In the genomic region with DNA sequence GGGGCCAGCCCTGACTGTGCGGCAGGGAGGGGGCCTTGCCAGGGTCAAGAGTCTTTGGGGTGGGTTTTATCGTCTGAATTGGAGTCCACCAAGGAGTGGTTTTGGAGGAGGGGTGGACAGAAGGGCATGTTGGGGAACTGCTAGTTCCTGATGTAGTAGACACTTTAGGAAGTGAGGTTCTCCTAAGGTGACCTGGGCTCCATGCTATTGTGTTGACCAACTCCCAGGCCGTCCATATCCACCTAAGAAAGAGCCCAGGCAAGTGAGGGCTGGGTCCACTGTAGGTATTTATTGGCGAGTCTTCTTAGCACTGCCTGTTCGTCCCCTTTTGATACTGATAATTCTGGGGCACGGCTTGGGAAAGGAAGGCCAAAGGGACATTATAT, we compare ENCODE assay signal across 9 mouse cellular contexts. TPM values are rescaled to one million over a fixed set of nuclear protein-coding genes. Genes with fewer than 3 reads are reported as not detected.
A peak's percentile ranks its signal among the peaks of the same experiment; 100 is the strongest.
DNase-seq lines count a peak whose midpoint lies in the region; ATAC-seq and TF ChIP-seq lines count a peak whose summit lies in the region.
"Had no signal": no experiment of that assay in that cellular context is flagged by ENCODE, and none has a peak within 500 bp of the region (broad histone marks: within the 10 kb centered on the region; RNA-seq: fewer than 3 reads in every experiment).

No protein-coding gene starts in this region.

- DNase-seq in kidney, postnatal 0 days (ENCODE audit: low spot score), result no peak
- DNase-seq in kidney, postnatal 25 days, result no peak
- no peak for DNase-seq in testis, postnatal 10 days (ENCODE audit: low spot score)
- DNase-seq in adrenal gland, adult 8-10 months, result no peak
- DNase-seq: right cerebral cortex, postnatal 4 days had no signal

- WGBS in kidney, postnatal 0 days, result 55% methylated on average over 6 of the region's 6 CpGs
- WGBS in intestine, postnatal 0 days, result 23% methylated on average over 6 of the region's 6 CpGs

- peaks cover 8% of the 10 kb centered on the region for H3K4me1 ChIP-seq in kidney, postnatal 0 days (replicated peaks; ENCODE audit: insufficient read depth, low read length)
- peaks cover 37% of the 10 kb centered on the region for H3K4me1 ChIP-seq in bone marrow macrophage, adult 2 months (ENCODE audit: control insufficient read depth, insufficient read depth, low read length)
- peaks cover 10% of the 10 kb centered on the region; the same call in 1 of the 2 replicates for H3K4me1 ChIP-seq in intestine, postnatal 0 days (replicated peaks; ENCODE audit: control insufficient read depth, insufficient read depth, low read length)

- no peak overlapping the region for H3K9ac ChIP-seq in kidney, postnatal 0 days (ENCODE audit: low read depth, low read length)
- no peak overlapping the region for H3K9ac ChIP-seq in intestine, postnatal 0 days (ENCODE audit: low read depth, low read length)
- H3K9ac ChIP-seq: embryonic facial prominence, embryonic 12.5 days had no signal

- H3K4me3 ChIP-seq in kidney, postnatal 0 days (replicated peaks; ENCODE audit: low read depth, low read length), result no peak overlapping the region
- H3K4me3 ChIP-seq in bone marrow macrophage, adult 2 months (ENCODE audit: insufficient read depth, low read length), result peak overlapping the region; percentile 18
- H3K4me3 ChIP-seq in intestine, postnatal 0 days (ENCODE audit: low read depth, low read length), result no peak overlapping the region
- H3K4me3 ChIP-seq: embryonic facial prominence, embryonic 12.5 days had no signal

- H3K27ac ChIP-seq in kidney, postnatal 0 days, result peak overlapping the region; percentile 36; the same call in 1 of the 2 replicates
- H3K27ac ChIP-seq in bone marrow macrophage, adult 2 months (ENCODE audit: insufficient read depth, low read depth, low read length), result peak overlapping the region; percentile 91
- peak overlapping the region; percentile 94 for H3K27ac ChIP-seq in intestine, postnatal 0 days (ENCODE audit: low read depth, low read length)
- H3K27ac ChIP-seq: embryonic facial prominence, embryonic 12.5 days had no signal

- no peaks in the 10 kb centered on the region for H3K27me3 ChIP-seq in kidney, postnatal 0 days (ENCODE audit: insufficient read depth, low read length)
- no peaks in the 10 kb centered on the region for H3K27me3 ChIP-seq in intestine, postnatal 0 days (replicated peaks; ENCODE audit: control insufficient read depth, insufficient read depth, low read length)
- H3K27me3 ChIP-seq: embryonic facial prominence, embryonic 12.5 days had no signal

- no peak for TF ChIP-seq CTCF in kidney, postnatal 0 days (IDR thresholded peaks at IDR 0.05; ENCODE audit: low read depth)
- TF ChIP-seq CTCF in bone marrow macrophage, adult 2 months (IDR thresholded peaks at IDR 0.05; ENCODE audit: low read depth, low read length), result no peak
- TF ChIP-seq CTCF in intestine, postnatal 0 days (IDR thresholded peaks at IDR 0.05; ENCODE audit: low read depth), result no peak

- H3K4me2 ChIP-seq in kidney, postnatal 0 days (ENCODE audit: low read length), result no peak overlapping the region
- H3K4me2 ChIP-seq in intestine, postnatal 0 days (replicated peaks; ENCODE audit: low read depth), result peak overlapping the region; percentile 32
- H3K4me2 ChIP-seq: embryonic facial prominence, embryonic 12.5 days had no signal

- TF ChIP-seq POLR2A in bone marrow macrophage, adult 2 months (IDR thresholded peaks at IDR 0.05; ENCODE audit: borderline replicate concordance, low read depth, low read length), result no peak

- H3K36me3 ChIP-seq in kidney, postnatal 0 days (ENCODE audit: insufficient read depth, low read length), result no peaks in the 10 kb centered on the region
- H3K36me3 ChIP-seq in intestine, postnatal 0 days (ENCODE audit: control insufficient read depth, insufficient read depth), result no peaks in the 10 kb centered on the region
- H3K36me3 ChIP-seq: embryonic facial prominence, embryonic 12.5 days had no signal

- no peaks in the 10 kb centered on the region for H3K9me3 ChIP-seq in kidney, postnatal 0 days (replicated peaks; ENCODE audit: low read length)
- no peaks in the 10 kb centered on the region for H3K9me3 ChIP-seq in intestine, postnatal 0 days (ENCODE audit: control insufficient read depth)
- H3K9me3 ChIP-seq: embryonic facial prominence, embryonic 12.5 days had no signal

- no peak for ATAC-seq in kidney, postnatal 0 days (replicated peaks; ENCODE audit: low FRiP score, low read depth)
- ATAC-seq in intestine, postnatal 0 days, result peak; percentile 46
- peak; percentile 5; the same call in 1 of the 2 replicates for ATAC-seq in neutrophil, adult 5-6 weeks (ENCODE audit: extremely low read depth, insufficient number of reproducible peaks, low FRiP score, poor library complexity, severe bottlenecking)

RNA-seq across cellular contexts. Expression of a gene that starts 14.5 kb away (rescaled TPM):
- polyA plus RNA-seq in kidney, postnatal 0 days (2015; fragmentation: Nextera tagmentation; extraction: Ambion mirVana), result 14,836 and 15,514 TPM in 2 replicates
- 8,885 and 10,895 TPM in 2 replicates for polyA plus RNA-seq in bone marrow macrophage, adult 2 months (2012; ENCODE audit: insufficient read depth, insufficient read length, missing spikeins)
- polyA plus RNA-seq in intestine, postnatal 0 days (2015; fragmentation: Nextera tagmentation; extraction: Ambion mirVana), result 22,808 and 23,070 TPM in 2 replicates
- 7,503 and 8,865 TPM in 2 replicates for total RNA-seq in neutrophil, adult 5-6 weeks (2017)
- 1,000 to 10,000 TPM; 3,015 to 3,481 (median 3,228) TPM for total RNA-seq in adrenal gland, adult 8-10 months (2022)

RNA-seq across cellular contexts. Expression of a gene that starts 25.8 kb away (rescaled TPM):
- polyA plus RNA-seq in kidney, postnatal 0 days (2015; fragmentation: Nextera tagmentation; extraction: Ambion mirVana), result 9.6 and 9.9 TPM in 2 replicates
- 9.0 and 12.5 TPM in 2 replicates for polyA plus RNA-seq in bone marrow macrophage, adult 2 months (2012; ENCODE audit: insufficient read depth, insufficient read length, missing spikeins)
- 5.6 and 6.2 TPM in 2 replicates for polyA plus RNA-seq in intestine, postnatal 0 days (2015; fragmentation: Nextera tagmentation; extraction: Ambion mirVana)
- total RNA-seq in neutrophil, adult 5-6 weeks (2017), result 5.9 and 8.2 TPM in 2 replicates
- total RNA-seq in adrenal gland, adult 8-10 months (2022), result 10 to 100 TPM; 14.0 to 18.5 (median 15.1) TPM

RNA-seq across cellular contexts. Expression of a gene that starts 39.1 kb away (rescaled TPM):
- 175 and 205 TPM in 2 replicates for polyA plus RNA-seq in kidney, postnatal 0 days (2015; fragmentation: Nextera tagmentation; extraction: Ambion mirVana)
- polyA plus RNA-seq in bone marrow macrophage, adult 2 months (2012; ENCODE audit: insufficient read depth, insufficient read length, missing spikeins), result 2.4 and 3.2 TPM in 2 replicates
- 36.5 and 37.1 TPM in 2 replicates for polyA plus RNA-seq in intestine, postnatal 0 days (2015; fragmentation: Nextera tagmentation; extraction: Ambion mirVana)
- total RNA-seq in neutrophil, adult 5-6 weeks (2017), result not detected in 2 replicates
- total RNA-seq in adrenal gland, adult 8-10 months (2022), result 10 to 100 TPM; 22.0 to 33.6 (median 31.7) TPM

Comparison
In these comparisons a context has a peak if more than half of its experiments do, and no peak if none do; other contexts are left out.
1. H3K27ac ChIP-seq: peak in every context shown above with its lines; median percentile 94 in intestine, postnatal 0 days; 91 in bone marrow macrophage, adult 2 months; 36 in kidney, postnatal 0 days.